Mouse (Mus musculus) thymus, adult 2 months (tissue): ENCODE results near the gene Zfp365.

ENCODE experiments used
- CTCF ChIP-seq: fragments of 200-500 bp; IDR thresholded peaks from 2 replicates; pipeline ENCODE4 v1.5.1; 2012; ENCODE audit warnings: mild to moderate bottlenecking, control low read depth, low read length, moderate library complexity, borderline replicate concordance; ENCODE audit not compliant: control insufficient read depth, poor library complexity, insufficient read depth; ENCODE audit errors: extremely low read depth
- POLR2A ChIP-seq: fragments of 200-500 bp; IDR thresholded peaks from 2 replicates; pipeline ENCODE4 v1.6.1; 2012; ENCODE audit warnings: mild to moderate bottlenecking, low read length, control low read depth, moderate library complexity; ENCODE audit not compliant: control insufficient read depth, poor library complexity, insufficient read depth; ENCODE audit errors: extremely low read depth

DNA sequence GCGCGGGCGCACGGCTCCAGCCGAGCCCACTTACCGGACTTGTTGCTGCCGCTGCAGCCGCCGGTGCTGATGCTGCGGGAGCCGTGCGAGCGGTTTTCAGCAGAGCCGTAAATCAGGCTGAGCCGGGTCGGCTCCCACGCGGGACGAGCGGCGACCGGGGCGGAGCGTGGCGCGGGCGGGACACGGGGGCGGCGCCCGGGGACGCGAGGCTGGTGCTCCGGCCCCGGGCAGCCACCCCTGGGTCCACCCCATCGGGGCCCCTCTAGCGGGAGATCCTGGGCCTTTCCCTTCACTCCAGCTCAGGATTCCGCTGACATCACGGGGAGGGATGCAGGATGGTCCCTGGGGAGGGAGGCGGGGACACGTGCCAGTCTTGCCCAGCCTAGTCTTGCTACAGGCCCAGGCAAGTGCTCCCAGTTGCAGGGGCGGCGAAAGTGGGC lies at the start of gene Zfp365:
- TF ChIP-seq CTCF (no peak), POLR2A (no peak)
